In the genomic region with DNA sequence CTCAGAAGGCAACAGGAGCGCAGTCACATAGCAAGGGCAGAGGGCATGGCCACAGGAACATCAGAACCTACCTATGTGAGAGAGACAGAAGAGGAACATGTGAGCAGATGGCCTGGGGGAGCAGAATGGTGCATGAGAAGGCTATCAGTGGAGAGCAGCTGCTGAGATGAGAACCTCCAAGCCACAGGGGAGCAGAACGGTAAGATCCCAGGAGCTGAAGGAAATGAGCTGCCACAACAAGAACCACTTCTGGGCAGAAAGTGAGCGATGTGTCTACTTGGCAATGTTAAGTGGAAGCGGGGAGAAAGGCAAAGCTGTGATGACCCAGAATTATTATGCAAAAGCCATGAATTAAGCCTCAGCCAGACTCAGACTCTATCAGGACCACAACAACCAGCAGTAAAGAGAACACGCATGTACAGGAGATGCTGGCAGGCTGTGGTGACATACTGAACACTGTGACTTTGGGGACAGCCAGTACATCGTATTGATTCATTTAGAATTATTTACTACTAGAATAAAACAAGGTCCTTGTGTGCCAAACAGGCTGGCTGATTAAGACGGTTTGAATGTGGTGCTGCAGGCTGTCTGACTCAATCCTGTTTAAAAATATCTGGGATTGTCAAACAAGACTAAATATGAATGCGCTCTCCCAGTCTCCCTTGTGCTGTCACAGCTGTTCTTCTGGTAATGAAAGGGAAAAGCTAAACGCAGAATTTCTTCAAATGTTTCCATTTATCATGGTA, we compare ENCODE assay signal across 8 mouse cellular contexts.
DNase-seq lines count a peak whose midpoint lies in the region; ATAC-seq and TF ChIP-seq lines count a peak whose summit lies in the region.

No protein-coding gene starts in this region.

- no peak overlapping the region for H3K4me3 ChIP-seq in intestine, embryonic 14.5 days (ENCODE audit: low read depth, low read length)
- H3K4me3 ChIP-seq in intestine, embryonic 16.5 days (ENCODE audit: low read length) = no peak overlapping the region
- H3K4me3 ChIP-seq in ES-Bruce4 (ENCODE audit: low read depth, low read length) = no peak overlapping the region
- no peak overlapping the region for H3K4me3 ChIP-seq in hindbrain, postnatal 0 days (ENCODE audit: low read length)

- H3K9me3 ChIP-seq in intestine, embryonic 14.5 days (ENCODE audit: control insufficient read depth, low read length) = no peaks in the 10 kb centered on the region
- H3K9me3 ChIP-seq in intestine, embryonic 16.5 days (ENCODE audit: control insufficient read depth, low read length) = no peaks in the 10 kb centered on the region
- no peaks in the 10 kb centered on the region for H3K9me3 ChIP-seq in ES-Bruce4 (replicated peaks; ENCODE audit: control insufficient read depth, insufficient read depth, low read length, poor library complexity, severe bottlenecking)
- no peaks in the 10 kb centered on the region for H3K9me3 ChIP-seq in hindbrain, postnatal 0 days (ENCODE audit: low read length)

- DNase-seq in intestine, embryonic 14.5 days (ENCODE audit: low spot score) = no peak
- peak; percentile 84 for DNase-seq in brain, adult 2 months (ENCODE audit: low read depth, low spot score)
- DNase-seq in hindbrain, postnatal 0 days (ENCODE audit: low spot score) = peak; percentile 23
- no peak for DNase-seq in spleen, postnatal 14 days (ENCODE audit: low spot score in 2 of 2)
- no peak for DNase-seq in kidney, postnatal 10 days
- DNase-seq in spleen, postnatal 4 days (ENCODE audit: low spot score in 2 of 2) = no peak

- no peak for TF ChIP-seq EP300 in ES-Bruce4 (IDR thresholded peaks at IDR 0.05; ENCODE audit: insufficient read depth, low read depth, low read length)

- peaks cover 22% of the 10 kb centered on the region for H3K4me1 ChIP-seq in intestine, embryonic 14.5 days (replicated peaks; ENCODE audit: control insufficient read depth, insufficient read depth, low read length)
- H3K4me1 ChIP-seq in intestine, embryonic 16.5 days (ENCODE audit: control insufficient read depth, insufficient read depth, low read length) = peaks cover 25% of the 10 kb centered on the region
- peaks cover 7% of the 10 kb centered on the region for H3K4me1 ChIP-seq in ES-Bruce4 (ENCODE audit: control insufficient read depth, insufficient read depth, low read length)
- H3K4me1 ChIP-seq in hindbrain, postnatal 0 days (ENCODE audit: insufficient read depth, low read length) = peaks cover 30% of the 10 kb centered on the region

- H3K27me3 ChIP-seq in intestine, embryonic 14.5 days (replicated peaks; ENCODE audit: control insufficient read depth, insufficient read depth, low read length) = no peaks in the 10 kb centered on the region
- no peaks in the 10 kb centered on the region for H3K27me3 ChIP-seq in intestine, embryonic 16.5 days (replicated peaks; ENCODE audit: control insufficient read depth, insufficient read depth, low read length)
- H3K27me3 ChIP-seq in ES-Bruce4 (ENCODE audit: control insufficient read depth, insufficient read depth, low read length, poor library complexity, severe bottlenecking) = no peaks in the 10 kb centered on the region
- no peaks in the 10 kb centered on the region for H3K27me3 ChIP-seq in hindbrain, postnatal 0 days (ENCODE audit: insufficient read depth, low read length)

- TF ChIP-seq CTCF in ES-Bruce4 (IDR thresholded peaks at IDR 0.05; ENCODE audit: low read depth, low read length) = no peak
- no peak for TF ChIP-seq CTCF in hindbrain, postnatal 0 days (IDR thresholded peaks at IDR 0.05; ENCODE audit: low read depth)

- TF ChIP-seq POLR2A in ES-Bruce4 (IDR thresholded peaks at IDR 0.05; ENCODE audit: insufficient read depth, low read length) = no peak

- H3K36me3 ChIP-seq in intestine, embryonic 14.5 days (ENCODE audit: control insufficient read depth, insufficient read depth, low read length) = no peaks in the 10 kb centered on the region
- H3K36me3 ChIP-seq in intestine, embryonic 16.5 days (ENCODE audit: control insufficient read depth, insufficient read depth, low read length) = no peaks in the 10 kb centered on the region
- H3K36me3 ChIP-seq in ES-Bruce4 (ENCODE audit: control insufficient read depth, insufficient read depth, low read length, poor library complexity, severe bottlenecking) = no peaks in the 10 kb centered on the region
- H3K36me3 ChIP-seq in hindbrain, postnatal 0 days (ENCODE audit: insufficient read depth, low read length) = no peaks in the 10 kb centered on the region

- no peak for ATAC-seq in intestine, embryonic 14.5 days (replicated peaks; ENCODE audit: low FRiP score, low TSS enrichment, low read depth)
- no peak for ATAC-seq in intestine, embryonic 16.5 days
- 0 out of 2 replicates have a peak, but pooled peaks have one; percentile 24 for ATAC-seq in hindbrain, postnatal 0 days

- no peak overlapping the region for H3K9ac ChIP-seq in intestine, embryonic 14.5 days (ENCODE audit: low read length)
- no peak overlapping the region for H3K9ac ChIP-seq in intestine, embryonic 16.5 days (ENCODE audit: low read depth, low read length)
- H3K9ac ChIP-seq in ES-Bruce4 (ENCODE audit: low read depth, poor library complexity, severe bottlenecking) = no peak overlapping the region
- no peak overlapping the region for H3K9ac ChIP-seq in hindbrain, postnatal 0 days (replicated peaks; ENCODE audit: low read length)

- WGBS in intestine, embryonic 14.5 days = 41% methylated on average over 9 of the region's 9 CpGs
- WGBS in intestine, embryonic 16.5 days = 52% methylated on average over 9 of the region's 9 CpGs
- 40% methylated on average over 9 of the region's 9 CpGs for WGBS in hindbrain, postnatal 0 days

- peak overlapping the region; percentile 51; the same call in 1 of the 2 replicates for H3K27ac ChIP-seq in intestine, embryonic 14.5 days (ENCODE audit: low read depth)
- H3K27ac ChIP-seq in intestine, embryonic 16.5 days (ENCODE audit: low read length) = no peak overlapping the region
- peak overlapping the region; percentile 15 for H3K27ac ChIP-seq in ES-Bruce4 (ENCODE audit: insufficient read depth, low read length)
- H3K27ac ChIP-seq in hindbrain, postnatal 0 days = peak overlapping the region; percentile 41; the same call in 1 of the 2 replicates

- H3K4me2 ChIP-seq in intestine, embryonic 14.5 days (ENCODE audit: low read length) = no peak overlapping the region; the same call in 1 of the 2 replicates
- no peak overlapping the region for H3K4me2 ChIP-seq in intestine, embryonic 16.5 days (ENCODE audit: low read depth, low read length)
- H3K4me2 ChIP-seq in hindbrain, postnatal 0 days (ENCODE audit: low read depth, low read length) = no peak overlapping the region

Comparison
In these comparisons a context has a peak if more than half of its experiments do, and no peak if none do; other contexts are left out.
1. DNase-seq: peak in brain, adult 2 months (single experiment) and hindbrain, postnatal 0 days (single experiment); none in intestine, embryonic 14.5 days (single experiment), spleen, postnatal 14 days (0 of 2), kidney, postnatal 10 days (single experiment) and spleen, postnatal 4 days (0 of 2).